Mouse (Mus musculus) liver, embryonic 16.5 days (tissue): ENCODE data around the gene Afap1l2. TPM values are rescaled to one million over a fixed set of nuclear protein-coding genes. Genes with fewer than 3 reads are reported as not detected.
A peak's percentile ranks its signal among the peaks of the same experiment; 100 is the strongest.

Experiments
- ATAC-seq: fragments of 200-750 bp; cut with Nextera tagmentation; 2 replicates; pipeline ENCODE4 v1.8.0; 2017; ENCODE audit warnings: low read depth, mild to moderate bottlenecking, moderate number of reproducible peaks, moderate library complexity
- H3K27ac ChIP-seq: fragments of 300-500 bp; sonication (generic); 2 replicates; pipeline ENCODE4 v1.5.1; 2014; ENCODE audit warnings: mild to moderate bottlenecking, low read length
- H3K27me3 ChIP-seq: fragments of 300-500 bp; sonication (generic); 2 replicates; pipeline ENCODE4 v1.6.1; 2014; ENCODE audit warnings: low read depth, low read length, mixed read lengths; ENCODE audit not compliant: control insufficient read depth, insufficient read depth
- H3K36me3 ChIP-seq: fragments of 300-500 bp; sonication (generic); 2 replicates; pipeline ENCODE4 v1.6.1; 2014; ENCODE audit warnings: mild to moderate bottlenecking; ENCODE audit not compliant: control insufficient read depth, insufficient read depth
- H3K4me1 ChIP-seq: fragments of 300-500 bp; sonication (generic); 2 replicates; pipeline ENCODE4 v1.6.1; 2014; ENCODE audit warnings: low read depth, low read length, mixed read lengths; ENCODE audit not compliant: control insufficient read depth
- H3K4me2 ChIP-seq: fragments of 300-500 bp; sonication (generic); 2 replicates; pipeline ENCODE4 v1.6.1; 2014; ENCODE audit warnings: low read depth, low read length, mixed read lengths
- H3K4me3 ChIP-seq: fragments of 300-500 bp; sonication (generic); 2 replicates; pipeline ENCODE4 v1.5.1; 2014; ENCODE audit warnings: low read depth, mild to moderate bottlenecking, low read length
- H3K9ac ChIP-seq: fragments of 300-500 bp; sonication (generic); 2 replicates; pipeline ENCODE4 v1.6.1; 2014; ENCODE audit warnings: low read depth, low read length
- H3K9me3 ChIP-seq: fragments of 300-500 bp; sonication (generic); replicated peaks from 2 replicates; pipeline ENCODE4 v1.6.1; 2016; ENCODE audit warnings: low read length; ENCODE audit not compliant: control insufficient read depth
- WGBS: fragments of 180-500 bp; shearing (Covaris S2); extraction: QIAGEN DNeasy Blood & Tissue Kit; methylation state at CpG from one replicate; pipeline ENCODE4 v1.1.7; 2014; ENCODE audit not compliant: insufficient replicate concordance; 5-methylcytosine and 5-hydroxymethylcytosine counted together
- polyA plus RNA-seq: library from polyadenylated mRNA; unstranded; fragments of >200 nt; fragmentation: Nextera tagmentation; extraction: Ambion mirVana; gene quantifications from 2 replicates; pipeline ENCODE4 v1.2.1, GENCODE M21; 2015

The Afap1l2 gene
- polyA plus RNA-seq, 1 experiment from 2014 or later, result 1.4 TPM

DNA sequence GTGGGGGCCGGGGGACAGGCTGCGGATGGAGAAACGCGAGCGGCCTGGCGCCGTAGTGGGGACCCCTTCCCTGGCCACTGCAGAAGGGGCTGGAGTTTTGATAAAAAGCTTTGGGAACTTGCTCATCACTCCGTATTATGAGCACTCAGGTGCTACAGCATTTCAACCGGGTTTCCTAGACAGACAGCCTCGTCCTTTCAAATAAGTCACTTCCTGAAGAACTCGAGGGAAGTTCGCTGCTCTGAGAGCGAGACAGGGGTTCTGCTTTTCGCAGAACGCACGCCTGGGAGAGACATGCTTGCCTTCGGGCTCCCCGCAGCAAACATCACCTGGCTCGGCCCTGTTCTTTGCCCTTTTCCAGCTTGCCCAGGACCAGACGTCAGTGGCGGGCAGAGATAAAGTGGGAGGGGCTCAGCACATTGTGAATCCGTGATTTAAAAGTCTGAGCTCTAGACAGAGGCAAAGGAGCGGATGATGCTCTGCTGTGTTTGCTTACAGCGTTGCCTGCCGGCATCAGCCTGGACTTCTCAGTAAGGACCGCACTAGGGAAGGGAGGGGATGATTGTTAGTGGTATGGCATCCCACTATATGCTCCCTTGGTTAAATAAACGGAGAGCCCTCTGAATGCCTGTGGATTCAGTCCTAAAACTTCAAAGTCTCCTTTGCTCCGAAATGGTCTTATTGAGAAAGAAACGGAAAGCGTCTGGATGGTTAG is 133.3 kb downstream of the Afap1l2 start:
- Histone ChIP-seq H3K36me3 (no peaks in the 10 kb centered on the region), H3K4me2 (peak overlapping the region; percentile 51), H3K9me3 (no peaks in the 10 kb centered on the region), H3K9ac (no peak overlapping the region), H3K27me3 (peaks cover 59% of the 10 kb centered on the region), H3K4me1 (peaks cover 4% of the 10 kb centered on the region), H3K27ac (no peak overlapping the region), H3K4me3 (peak overlapping the region; percentile 25; the same call in 1 of the 2 replicates)
- ATAC-seq, result no peak
- WGBS, result 8% methylated on average over 30 of the region's 30 CpGs

DNA sequence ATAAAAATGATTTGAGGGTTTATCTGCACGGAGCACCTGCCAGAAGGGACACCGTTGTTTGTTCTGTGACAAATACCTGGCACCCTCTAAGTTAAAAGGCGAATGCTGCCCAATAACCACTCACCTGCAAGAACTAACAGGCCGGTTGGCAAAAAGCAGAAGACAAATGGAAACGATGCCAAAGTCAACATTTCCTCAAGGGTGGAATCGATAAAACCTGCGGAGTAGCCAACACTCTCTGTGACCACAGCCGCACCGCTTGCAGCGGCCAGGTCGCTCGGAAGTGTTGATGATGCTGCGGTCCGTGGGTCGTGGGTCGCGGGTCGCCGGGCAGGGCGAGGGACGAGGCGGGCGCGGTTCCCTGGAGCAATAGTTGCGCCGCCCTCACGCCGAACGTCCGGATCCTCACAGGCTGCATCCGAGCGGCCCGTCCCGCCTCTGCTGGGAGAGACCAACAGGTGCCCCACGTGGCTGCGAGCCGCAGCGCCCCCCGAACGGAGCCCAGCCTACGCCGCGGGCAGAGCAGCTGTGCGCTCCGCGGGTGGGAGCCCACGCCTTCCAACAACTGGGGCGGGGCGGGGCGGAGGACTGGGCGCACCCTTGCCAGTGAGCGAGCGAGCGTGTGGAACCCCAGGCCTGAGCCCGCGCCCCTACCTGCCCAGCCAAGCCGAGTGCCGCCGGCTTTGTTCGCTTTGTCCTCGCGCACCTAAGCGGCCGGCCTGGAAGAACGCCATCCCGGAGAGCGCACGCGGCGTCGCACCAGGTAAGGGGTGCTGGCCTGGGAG is 134.0 kb downstream of the Afap1l2 start, which contains the start of gene Vwa2:
TSS of gene Vwa2 (plus strand) at position 434 of the 785 bp plus-strand sequence.
- Histone ChIP-seq H3K4me2 (peak within 1 kb of the TSS; percentile 51), H3K9me3 (no peaks in the 10 kb centered on the region), H3K4me1 (peaks cover 4% of the 10 kb centered on the region), H3K27ac (no peak within 1 kb of the TSS), H3K9ac (no peak within 1 kb of the TSS), H3K4me3 (peak within 1 kb of the TSS; percentile 25; the same call in 1 of the 2 replicates), H3K27me3 (peaks cover 59% of the 10 kb centered on the region), H3K36me3 (no peaks in the 10 kb centered on the region)
- no peak; the same call in 1 of the 2 replicates for ATAC-seq
- 2% methylated on average over 70 of the region's 71 CpGs for WGBS

DNA sequence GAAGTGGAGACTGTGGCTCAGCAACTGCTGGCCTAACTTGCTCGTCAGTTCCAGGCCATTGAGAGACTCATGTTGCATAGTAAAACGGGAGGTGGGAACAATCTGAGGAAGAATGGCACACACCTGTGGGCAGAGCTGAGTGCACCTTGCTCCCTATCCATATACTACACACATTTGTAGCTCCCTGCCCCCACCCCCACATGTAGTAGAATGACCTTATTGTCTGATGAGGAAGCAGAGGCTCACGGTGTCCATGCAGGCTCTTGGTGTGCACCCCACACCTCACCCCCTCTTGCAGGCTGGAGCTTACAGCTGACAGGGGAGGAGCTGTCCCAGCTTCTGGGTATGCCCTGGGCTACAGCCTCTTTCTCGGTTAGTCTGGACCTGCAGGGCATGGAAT is 140.3 kb downstream of the Afap1l2 start:
- ATAC-seq, result no peak
- Histone ChIP-seq H3K4me3 (no peak overlapping the region), H3K9me3 (no peaks in the 10 kb centered on the region), H3K9ac (no peak overlapping the region), H3K27ac (no peak overlapping the region), H3K27me3 (peaks cover 14% of the 10 kb centered on the region), H3K36me3 (no peaks in the 10 kb centered on the region), H3K4me1 (no peaks in the 10 kb centered on the region), H3K4me2 (no peak overlapping the region)
- WGBS, result 50% methylated on average over 4 of the region's 4 CpGs

Other genes with a start within 250 kb of the Afap1l2 start
- 5.2 and 5.6 TPM in 2 replicates for gene Ccdc186, start 186.0 kb downstream of the Afap1l2 start, polyA plus RNA-seq
- 0.02 TPM in 2 replicates for gene Tdrd1, start 182.0 kb downstream of the Afap1l2 start, polyA plus RNA-seq
- 0.02 TPM in 2 replicates for gene Vwa2, start 134.0 kb downstream of the Afap1l2 start, polyA plus RNA-seq